Mouse (Mus musculus) CD4-positive, CD25-positive, alpha-beta regulatory T cell, adult 2 months (primary cell): ENCODE results near the gene Pus1.

ENCODE experiments used
- DNase-seq: peaks from one replicate; pipeline ENCODE4 v3.0.0-alpha.2; 2012; ENCODE audit warnings: low read depth, low spot score

Gene Pus1

DNA sequence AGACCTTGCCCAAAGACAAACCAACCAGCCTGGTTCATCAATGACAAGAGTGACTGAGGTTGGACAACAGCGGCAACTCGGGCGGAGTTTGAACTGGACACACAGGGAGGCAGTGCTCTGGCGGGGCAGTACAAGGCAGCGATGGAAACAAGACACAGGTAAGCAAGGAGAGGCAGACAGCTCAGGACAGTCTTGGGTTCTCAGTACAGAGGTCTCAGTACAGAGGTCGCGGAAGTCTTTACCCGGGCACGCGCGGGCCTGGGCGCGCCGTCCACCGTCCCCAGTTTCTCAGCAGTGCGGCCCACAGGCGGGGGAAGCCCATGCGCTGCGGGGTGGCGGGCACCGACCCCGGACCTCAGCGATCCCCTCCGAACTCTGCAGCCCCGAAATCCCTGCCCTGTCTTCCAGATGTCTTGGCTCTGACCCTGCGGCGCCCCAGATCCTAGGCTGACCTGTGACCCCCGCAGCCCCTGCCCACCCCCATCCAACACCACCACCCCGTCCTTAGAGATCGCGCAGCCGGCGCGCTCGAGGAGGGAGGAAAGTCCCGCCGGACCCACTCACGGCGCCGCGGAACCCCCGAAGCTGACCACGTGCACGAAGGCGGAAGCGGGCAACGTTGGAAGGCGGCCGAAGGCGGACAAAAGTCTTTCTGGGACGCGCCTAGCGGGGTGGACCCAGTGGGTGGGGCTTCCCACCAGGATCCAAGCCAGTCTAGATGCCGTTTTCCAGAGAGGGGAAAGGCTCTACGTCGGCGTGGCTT is at the start of gene Pus1:
TSS of gene Pus1 (minus strand) at position 662 of the 763 bp plus-strand sequence.
- DNase-seq: peak; percentile 84

DNA sequence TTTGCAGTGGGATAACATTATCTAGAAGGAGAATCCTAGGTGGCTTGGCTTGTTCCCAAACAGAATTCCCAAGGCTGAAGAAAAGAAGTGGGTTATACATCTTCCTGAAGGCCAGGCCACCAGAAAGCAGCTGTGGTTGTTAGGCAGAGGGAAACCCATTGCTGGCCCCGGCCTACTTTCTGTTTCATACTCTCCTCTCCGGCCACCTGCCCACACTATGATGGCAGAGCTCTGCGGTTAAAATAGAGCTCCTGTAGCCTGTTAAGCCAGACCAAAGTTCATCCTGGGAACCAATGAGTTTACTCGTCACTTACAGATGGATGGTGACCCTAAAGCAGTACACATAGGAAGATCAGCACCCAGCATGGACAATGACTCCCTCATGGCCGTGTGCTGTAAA is 47.1 kb upstream of the Pus1 start:
- no peak for DNase-seq

DNA sequence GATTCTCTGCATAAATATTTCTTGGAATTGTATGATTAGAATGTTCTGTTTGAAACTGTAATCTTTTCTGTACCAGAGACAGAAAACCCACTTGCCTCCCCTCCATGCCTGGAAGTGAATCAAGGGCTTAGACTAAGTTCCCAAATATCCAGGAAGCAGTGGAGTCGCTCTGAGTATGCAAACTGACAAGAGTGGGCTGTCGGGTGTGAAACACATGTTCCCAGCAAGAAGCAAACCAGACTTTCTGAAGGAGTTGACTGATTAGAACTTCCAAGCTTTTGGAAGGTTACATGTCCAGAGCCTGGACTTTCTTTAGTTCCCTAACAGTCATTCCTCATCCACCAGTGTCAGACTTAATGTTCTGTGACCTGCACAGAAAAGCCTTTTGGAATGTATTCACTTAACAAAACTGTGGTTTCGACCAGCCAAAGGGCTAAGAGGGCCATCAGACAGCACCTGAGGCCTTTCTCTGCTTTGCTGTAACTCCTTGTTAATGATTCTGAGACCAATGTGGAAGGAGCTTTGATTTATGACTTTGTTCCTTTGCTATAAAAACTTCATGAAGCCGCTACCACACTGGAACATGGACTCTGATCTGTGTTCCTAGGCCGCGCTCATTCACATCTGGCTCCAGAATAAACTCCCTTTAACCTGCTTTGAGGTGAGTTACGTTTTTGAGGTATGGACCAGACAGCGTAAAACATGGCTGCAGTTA is 46.5 kb upstream of the Pus1 start:
- DNase-seq: no peak

DNA sequence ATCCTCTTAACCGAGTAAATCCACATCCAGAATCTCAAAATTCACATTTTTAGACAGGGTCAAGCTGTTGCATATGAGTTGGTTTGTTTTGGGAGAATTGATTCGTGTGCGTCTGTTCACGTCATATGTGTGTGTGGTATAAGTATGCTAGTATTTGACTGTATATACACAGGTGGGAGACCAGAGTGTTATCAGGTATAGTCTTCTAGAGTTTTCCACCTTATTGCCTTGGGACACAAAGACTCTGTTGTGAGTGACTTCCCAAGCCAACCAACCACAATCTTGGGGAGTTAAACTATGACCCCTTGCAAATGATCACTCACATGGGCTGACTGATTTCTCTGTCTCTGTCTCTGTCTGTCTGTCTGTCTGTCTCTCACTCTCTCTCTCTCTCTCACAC is 44.0 kb upstream of the Pus1 start:
- DNase-seq: no peak

DNA sequence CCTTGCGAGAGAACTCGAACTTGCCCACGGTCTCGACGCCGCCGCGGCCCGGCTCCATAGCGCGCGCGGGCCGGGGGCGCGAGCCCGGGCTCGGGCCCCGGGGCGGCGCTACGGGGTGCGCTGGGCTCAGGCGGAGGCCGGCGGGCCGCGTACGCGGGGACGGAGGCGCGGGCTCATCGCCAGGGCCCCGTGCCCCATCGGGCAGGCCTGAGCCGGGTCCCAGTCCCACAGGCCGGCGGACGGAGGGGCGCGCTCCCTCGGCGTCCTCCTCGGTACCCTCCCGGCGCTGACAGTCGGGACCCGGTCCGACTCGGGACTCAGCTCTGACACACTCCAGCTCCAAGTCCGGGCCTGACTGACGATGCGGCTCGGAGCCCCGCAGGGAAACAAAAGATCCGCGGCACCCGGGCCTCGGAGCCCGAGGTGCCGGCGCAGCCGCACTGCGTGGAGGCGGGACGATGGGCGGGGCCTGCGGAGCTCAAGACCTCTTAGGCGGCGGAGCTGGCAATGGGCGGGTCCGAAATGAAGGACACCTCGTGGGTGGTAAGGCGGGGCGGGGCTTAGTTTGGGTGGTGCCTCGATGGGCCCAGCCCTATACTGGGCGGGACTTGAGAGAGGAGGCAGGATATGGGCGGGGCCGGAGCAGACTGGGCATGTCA is 29.3 kb upstream of the Pus1 start, which contains the start of gene Ulk1:
TSS of gene Ulk1 (minus strand) at position 431 of the 659 bp plus-strand sequence.
- DNase-seq: peak; percentile 100

DNA sequence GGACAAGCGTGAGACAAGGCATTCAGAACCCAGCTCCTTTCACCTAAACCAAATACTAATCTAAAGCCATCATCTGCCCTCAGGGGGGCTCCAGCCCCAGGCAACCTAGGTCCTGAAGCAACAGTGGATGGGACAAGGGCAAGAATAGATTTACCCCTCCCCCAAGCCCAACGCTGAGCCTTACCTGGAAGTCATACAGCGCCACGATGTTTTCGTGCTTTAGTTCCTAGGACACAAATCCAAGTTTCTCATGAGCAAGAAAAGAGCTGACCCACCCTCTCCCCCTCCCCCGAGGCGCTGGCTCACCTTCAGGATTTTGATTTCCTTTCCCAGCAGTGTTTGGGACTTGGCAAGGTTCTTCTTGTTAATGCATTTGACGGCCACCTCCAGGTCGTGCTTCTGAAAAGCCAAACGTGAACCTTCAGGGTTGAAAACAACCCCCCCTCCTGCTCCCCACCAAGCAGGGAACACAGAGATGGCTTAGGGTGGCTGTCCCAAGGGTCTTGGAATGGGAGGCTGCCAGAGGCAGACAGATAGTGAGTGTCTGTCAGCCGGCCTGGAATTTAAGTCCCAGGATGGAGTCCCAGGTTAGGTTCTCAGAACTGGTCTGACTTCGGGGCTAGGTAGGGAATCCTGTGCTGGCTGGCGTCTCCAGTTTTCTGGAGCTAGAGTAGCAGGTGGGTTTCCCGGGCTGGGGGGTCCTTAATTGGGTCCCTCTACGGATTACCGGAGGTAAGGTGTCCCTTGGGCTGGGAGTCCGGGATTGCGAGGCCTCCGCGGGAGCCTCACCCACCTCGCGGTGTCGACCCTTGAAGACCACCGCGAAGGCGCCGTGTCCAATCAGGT is 28.6 kb upstream of the Pus1 start:
- peak; percentile 52 for DNase-seq

DNA sequence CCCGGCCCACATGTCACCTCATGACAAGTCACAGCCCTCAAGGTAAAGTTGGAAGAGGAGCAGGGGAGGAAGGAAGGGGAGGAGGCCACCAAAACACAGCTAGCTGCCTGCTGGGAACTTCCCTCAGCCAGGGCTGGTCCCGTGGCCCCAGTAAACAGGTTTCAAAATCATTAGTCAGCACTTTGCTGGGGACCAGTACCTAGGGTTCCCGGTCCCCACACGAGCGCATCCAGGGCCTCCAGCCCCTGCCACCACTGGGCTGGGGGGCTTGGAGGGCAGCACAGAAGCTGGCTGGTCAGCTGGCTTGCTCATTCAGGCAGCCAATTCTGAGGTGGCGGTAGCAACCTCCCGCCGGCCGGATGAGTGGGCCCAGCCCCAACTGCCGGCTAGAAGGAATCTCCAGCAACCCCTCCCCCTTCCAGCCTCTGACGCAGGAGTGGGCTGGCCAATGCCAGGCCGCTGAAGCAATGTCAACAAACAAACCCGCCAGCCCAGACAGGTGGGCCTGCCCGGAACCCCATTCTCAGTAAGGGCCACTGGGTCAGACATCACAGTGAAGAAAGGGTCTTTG is 27.7 kb upstream of the Pus1 start:
- peak; percentile 83 for DNase-seq

DNA sequence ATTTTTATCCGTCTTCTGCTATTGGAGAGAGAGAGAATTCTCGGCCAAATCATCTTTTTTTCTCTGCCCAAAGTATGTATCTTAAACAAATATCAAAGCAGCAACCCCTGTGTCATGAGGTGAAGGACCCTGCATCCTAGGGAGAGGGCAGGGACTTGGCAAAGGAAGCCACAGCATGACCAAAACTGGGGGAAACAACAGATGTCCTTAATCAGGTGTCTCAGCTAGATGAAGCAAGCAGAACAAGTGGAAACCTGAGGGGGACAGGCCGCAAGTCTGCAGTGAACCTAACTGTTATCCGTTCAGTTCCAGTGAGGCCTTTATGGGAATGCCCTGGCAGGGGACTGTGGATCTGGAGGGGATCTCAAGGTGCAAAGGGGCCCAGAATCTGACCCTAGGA is 27.0 kb upstream of the Pus1 start:
- DNase-seq: no peak

DNA sequence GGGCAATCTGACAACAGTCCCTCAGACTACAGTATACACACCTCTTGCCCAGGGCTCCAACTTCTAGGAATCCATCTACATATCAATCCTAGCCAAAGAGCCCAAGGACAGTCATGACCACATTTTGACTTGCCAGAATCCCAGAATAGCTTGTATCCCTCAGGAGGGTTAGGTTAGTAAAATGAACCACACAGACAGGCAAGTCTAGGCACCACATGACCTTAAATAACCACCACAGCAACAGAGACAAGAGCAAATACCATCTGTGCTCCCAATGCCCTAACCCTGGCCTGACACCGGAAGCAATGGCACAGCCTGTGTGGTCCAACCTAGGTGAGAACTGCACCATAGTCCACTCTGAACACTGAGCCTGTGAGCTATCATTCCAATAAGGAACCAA is 26.2 kb upstream of the Pus1 start:
- DNase-seq: no peak

DNA sequence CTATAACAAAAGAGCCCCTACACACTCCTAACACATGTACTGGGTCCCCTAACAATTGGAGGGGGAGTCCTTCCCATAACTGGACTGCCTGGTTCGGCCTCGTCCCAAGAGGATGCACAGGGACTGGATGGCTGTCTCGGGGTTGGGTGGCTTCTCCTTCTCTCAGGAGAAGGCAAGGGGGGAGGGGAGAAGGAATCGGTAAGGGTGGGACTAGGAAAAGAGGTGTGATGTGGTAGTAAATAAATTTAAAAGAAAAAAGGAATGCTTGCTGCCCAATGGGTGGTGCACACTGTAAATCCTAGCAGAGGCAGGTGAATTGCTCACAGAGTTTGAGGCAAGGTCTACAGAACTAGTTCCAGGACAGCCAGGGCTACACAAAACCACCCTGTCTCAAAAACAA is 25.7 kb upstream of the Pus1 start:
- DNase-seq: no peak

DNA sequence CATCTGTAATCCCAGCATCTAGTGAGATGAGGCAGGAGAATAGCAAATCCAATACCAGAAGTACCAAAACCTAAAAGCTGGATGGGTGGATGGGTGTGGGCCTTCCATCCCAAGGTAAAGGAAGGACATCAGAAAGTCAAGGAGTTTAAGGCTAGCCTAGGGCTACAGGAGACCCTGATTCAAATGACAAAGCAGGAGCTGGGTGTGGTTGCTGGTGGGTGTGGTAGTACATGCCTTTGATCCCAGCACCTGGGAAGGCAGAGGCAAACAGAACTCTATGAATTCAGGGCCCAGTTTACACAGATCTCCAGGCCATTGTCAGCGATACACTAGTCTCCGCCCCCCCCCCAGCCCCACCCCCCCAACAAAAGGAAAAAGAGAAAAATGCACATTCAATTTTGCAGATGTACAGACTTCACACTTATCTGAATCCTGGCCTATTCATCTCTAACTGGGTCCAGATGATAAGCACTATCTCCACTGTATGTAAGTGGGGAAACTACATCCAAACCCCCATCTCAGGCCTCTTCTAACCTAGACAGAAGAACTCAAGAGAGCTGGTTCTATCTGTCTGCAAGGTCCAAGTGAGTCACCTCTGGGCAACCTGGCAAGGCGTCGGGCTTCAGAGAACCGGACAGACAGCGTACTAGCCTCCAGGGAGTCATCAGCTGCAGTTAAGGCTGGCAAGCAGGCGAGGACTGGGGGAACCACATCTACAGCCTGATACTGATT is 23.7 kb upstream of the Pus1 start:
- DNase-seq: no peak

DNA sequence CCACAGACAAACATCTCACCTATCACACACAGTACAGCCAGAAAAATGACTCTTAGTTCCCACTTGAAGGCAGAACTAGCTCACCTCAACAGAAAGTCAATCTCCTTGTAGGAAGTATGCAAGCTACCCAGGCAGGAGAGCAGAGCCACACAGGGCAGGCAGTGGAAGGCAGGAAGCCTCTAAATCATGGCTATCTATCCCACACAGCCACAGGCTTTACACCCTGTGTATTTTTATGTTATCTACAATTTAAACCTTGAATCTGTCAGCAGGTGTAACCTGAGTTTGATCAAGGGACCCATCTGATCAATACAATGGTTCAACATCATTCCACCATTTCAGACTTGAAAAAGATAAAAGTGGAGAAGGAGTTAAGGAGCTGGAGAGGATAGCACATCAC is 22.4 kb upstream of the Pus1 start:
- no peak for DNase-seq

DNA sequence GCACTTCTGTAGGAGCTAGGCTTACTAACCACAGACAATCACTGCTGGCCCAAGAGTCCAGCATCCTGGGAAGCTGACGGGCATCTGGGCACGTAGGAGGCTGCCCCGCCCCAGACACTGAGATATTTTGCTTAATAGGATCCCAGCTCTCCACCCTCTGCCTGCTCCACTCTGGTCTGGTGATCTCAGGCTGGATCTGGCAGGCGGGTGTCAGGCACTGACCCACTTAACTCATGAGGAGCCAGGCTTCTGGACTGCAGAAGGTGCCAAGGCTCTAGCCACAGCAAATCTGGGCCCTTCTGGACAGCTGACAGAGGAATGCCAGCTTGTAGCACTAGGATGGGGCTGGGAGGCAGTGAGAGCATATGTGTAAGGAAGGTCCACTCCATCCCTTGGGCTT is 21.7 kb upstream of the Pus1 start:
- DNase-seq: no peak

DNA sequence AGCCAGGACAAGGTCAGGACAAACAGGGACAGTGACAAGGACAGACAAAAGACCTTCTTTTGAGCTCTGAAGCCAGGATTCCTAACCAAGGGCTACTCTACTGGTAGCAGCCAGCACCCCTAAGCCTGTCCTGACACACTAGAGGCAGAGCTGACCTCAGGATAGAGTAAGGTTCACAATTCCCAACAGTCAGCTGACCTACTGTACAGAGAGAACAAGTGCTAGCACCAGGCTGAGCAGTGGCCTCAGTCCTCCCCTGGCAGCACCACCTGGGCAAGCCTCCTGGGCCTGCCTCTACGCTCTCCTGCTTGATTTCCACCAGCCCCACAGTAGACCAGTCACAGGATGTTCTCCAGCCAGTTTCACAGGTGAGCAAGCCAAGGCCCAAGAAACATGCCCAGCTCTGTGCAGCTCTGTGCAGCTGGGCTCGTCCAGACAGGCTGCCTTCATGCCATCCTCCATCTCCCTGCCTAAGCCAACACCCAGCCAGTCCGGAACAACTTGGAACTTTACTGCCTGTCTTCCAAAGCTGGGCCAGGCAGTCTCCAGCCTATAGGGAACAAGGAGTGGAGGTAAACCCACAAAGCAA is 20.7 kb upstream of the Pus1 start:
- no peak for DNase-seq

DNA sequence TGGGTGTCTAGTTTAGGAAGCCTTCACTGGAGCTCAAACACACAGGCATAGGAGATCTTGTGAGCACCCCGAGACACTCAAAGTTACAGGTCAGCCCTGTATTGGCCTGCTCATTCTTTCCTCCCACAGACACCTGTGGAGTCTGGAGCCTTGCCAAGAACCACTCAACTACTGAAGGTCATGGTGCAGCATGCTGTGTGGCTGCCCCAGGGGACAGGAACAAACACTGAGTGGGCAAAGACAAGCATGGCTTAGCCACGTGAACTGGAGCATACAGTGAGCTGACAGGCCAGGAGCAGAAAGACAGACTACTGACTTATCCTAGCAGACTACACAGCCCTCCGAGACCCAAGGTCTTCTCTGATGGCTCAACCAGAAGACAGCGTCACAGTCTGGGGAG is 17.2 kb upstream of the Pus1 start:
- no peak for DNase-seq

DNA sequence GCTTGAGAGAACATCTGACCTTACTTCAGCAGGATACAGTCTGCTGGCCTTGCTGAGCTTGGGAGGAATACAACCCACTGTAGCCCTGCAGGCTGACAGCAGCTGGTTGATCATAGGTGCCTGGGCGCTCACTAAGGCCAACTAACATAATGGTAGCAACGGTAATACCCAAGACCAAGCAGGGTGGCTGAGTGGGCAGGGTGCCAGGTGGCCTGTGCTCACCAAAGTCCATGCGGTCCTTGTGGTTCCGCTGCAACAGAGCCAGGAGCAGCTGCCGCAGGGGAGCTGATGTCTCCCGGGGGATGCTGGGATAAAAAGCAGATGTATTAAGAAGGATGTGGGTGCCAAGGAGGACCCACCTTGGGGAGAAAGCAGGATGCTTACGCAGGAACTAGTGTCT is 13.9 kb upstream of the Pus1 start:
- no peak for DNase-seq

DNA sequence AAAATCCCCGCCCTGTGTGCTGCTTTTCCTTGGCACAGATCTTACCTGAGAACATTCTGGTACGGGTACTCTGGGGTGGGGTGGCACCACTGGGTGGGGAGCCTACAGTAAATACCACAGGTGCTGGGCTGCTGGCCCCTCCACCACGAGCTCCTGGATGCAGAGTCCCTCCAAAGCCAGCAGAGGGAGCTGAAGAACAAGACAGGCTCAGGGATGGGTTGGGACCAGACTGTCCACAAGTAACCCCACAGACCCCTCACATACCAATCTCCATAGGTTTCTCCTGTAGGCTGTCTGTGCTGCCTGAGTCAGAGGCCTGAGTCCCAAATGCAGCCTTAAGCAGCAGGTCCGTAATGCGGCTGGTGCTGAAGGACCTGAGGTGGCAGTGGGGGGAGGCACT is 8.2 kb upstream of the Pus1 start:
- DNase-seq: peak; percentile 70

DNA sequence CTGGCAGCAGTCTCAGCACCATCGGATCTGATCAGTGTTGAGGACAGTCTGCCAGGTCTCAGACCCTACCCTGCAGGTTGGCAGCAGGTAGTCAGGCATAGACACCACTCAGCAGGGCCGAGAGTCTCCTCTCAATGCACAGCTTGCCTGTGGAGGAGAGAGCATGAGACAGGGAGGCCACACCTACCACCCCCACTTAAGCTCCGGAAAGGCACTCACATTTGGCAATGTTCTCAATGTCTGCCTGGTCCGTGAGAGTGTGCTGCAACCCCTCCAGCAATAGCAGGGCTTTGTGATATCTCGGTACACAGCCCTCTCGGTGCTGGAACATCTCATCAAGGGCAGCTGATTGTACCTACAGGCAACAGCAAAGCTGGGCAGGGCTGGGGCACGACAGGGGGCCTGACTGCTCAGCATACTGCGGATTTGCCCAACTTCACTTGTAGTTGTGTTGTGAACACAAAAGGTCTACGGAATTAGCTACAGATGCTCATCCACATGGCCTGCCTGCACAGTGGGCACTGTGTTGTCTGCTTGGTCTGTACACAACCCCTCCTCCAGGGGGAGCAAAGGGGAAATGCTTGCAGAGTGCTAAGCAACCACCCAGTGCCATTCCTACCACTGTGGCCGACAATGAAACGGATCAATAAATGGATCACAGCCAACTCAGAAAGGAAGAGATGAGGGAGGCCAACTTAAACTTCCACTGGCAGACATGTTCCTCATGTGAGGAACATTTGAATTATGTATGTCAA is 5.8 kb upstream of the Pus1 start:
- peak; percentile 29 for DNase-seq

DNA sequence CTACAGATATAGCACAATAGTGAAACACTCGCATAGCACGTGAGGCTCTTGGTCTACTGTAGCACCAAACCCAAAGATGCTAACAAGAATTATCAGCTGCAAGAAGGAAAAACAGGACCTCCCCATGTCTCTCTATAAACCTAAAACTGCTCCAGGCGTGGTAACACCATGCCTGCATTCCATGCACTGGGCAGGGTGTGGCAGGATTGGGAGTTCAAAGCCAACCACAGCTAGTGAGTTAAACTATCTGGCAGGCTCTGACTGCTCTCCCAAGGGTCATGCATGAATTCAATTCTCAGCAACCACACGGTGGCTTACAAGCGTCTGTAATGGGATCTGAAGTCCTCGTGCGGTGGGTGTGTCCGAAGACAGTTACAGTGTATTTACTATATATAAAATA is 2.7 kb upstream of the Pus1 start:
- DNase-seq: no peak
